Mouse (Mus musculus) gastrocnemius, adult 18-20 months (tissue): ENCODE results near the gene Tmem132b. TPM values are rescaled to one million over a fixed set of nuclear protein-coding genes. Genes with fewer than 3 reads are reported as not detected.

ENCODE experiments used
- DNase-seq: peaks from one replicate; pipeline ENCODE4 v3.0.0; 2021; ENCODE audit warnings: low spot score
- total RNA-seq, 2 experiments: library from RNA; stranded (reverse); gene quantifications; 2 replicates each; pipeline ENCODE4 v1.2.3; 2021

Gene Tmem132b
- total RNA-seq, 2 experiments from 2014 or later, result 1.7 to 5.7 TPM

- no peak for DNase-seq
These were observed 226.9 kb downstream of the Tmem132b start for GRCm38 (mm10) chr5:125758506-125758905.

GRCm38 (mm10) chr5:125766941-125767340 lies 235.4 kb downstream of the Tmem132b start:
- DNase-seq, result no peak

- DNase-seq, result no peak
These were observed 236.4 kb downstream of the Tmem132b start for GRCm38 (mm10) chr5:125767950-125768349.

GRCm38 (mm10) chr5:125772238-125772637 lies 240.7 kb downstream of the Tmem132b start:
- DNase-seq, result no peak

DNA sequence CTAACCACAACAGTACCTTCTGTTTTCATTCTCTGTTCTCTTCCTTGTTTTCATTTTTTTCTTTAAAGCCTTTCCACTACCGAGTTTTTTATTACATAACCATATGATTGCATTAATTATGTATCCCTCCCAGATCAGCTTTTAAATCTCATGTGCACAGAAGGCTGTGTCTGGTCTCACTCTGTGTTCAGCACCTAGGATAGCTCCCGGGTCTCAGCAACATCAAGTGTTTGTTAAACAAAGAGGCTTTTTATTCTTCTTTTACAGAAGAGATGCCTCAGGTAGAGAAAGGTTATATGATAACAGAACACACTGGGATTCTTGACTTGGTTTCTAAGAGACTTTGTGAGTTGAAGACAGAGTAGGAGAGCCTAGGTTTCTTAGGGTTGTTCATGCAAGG lies 241.2 kb downstream of the Tmem132b start:
- DNase-seq, result no peak

- DNase-seq, result no peak
These were observed 248.8 kb downstream of the Tmem132b start for GRCm38 (mm10) chr5:125780332-125780731.

- no peak for DNase-seq
These were observed 261.1 kb downstream of the Tmem132b start for GRCm38 (mm10) chr5:125792643-125793042.

GRCm38 (mm10) chr5:125794318-125794717 lies 262.7 kb downstream of the Tmem132b start:
- DNase-seq, result no peak

- DNase-seq, result no peak
These were observed 268.0 kb downstream of the Tmem132b start for GRCm38 (mm10) chr5:125799622-125800021.

- DNase-seq, result no peak
These were observed 268.5 kb downstream of the Tmem132b start for GRCm38 (mm10) chr5:125800025-125800424.

DNA sequence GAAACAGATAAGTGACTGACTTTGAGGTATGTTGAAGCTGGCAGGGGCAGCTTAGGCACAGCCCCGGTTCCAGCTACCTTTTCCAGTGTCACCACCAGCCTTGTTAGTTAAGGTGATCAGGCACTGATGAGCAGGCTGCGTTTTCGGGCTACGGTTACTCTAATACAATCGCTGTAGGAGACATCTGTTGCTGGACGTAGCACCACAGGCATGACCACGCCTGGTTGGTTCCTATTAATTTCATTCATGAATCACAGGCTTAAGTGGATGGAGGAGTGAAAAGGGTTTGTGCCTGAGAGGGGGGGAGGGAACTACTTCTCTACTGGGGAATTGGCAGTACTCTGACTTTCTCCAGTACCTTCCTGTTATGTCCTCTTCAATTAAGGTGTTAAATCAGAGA lies 271.2 kb downstream of the Tmem132b start:
- DNase-seq, result no peak

DNA sequence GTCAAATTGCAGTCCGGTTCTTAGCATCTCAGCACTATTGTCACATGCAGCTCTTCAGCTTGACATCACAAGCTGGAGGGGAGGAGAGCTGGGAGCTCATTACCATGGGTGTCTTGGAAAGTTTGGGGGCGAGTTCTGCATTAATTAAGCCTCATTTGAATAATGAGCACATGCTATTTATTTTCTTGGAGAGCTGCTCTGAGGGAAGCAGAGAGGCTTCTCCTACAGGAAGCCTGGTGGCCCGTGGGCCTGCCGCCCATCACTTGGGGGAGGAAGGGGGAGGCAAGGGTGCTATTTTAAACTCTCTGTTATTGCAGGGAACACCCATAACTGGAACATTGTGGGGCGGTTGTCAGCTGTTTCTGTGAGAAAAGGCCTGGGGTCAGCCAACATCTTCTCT lies 273.8 kb downstream of the Tmem132b start:
- no peak for DNase-seq

DNA sequence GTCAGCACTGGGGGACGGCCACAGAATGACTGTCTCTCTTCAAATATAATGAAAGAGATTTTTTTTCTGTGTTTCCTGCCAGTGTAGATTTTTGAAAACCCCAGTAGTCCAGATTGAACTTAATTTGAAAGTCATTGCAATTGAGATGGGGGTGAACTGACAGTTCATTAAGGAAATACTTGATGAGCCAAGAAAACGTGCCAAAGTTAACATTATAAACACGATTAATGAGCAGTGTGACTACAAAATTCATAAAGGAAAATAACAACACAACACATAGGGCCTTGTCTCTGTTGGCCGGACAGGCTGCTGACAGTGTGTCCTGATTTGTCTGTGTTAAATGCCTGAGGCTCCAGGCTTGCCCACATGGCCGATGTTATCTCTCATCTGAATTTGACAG lies 276.3 kb downstream of the Tmem132b start:
- DNase-seq, result no peak

- no peak for DNase-seq
These were observed 297.8 kb downstream of the Tmem132b start for GRCm38 (mm10) chr5:125829342-125829741.

GRCm38 (mm10) chr5:125835890-125836289 lies 304.3 kb downstream of the Tmem132b start:
- no peak for DNase-seq

GRCm38 (mm10) chr5:125836761-125837160 lies 305.2 kb downstream of the Tmem132b start:
- no peak for DNase-seq

Other genes with a start within 250 kb of the Tmem132b start
- gene Scarb1, start 190.7 kb upstream of the Tmem132b start, total RNA-seq, result 10 to 100 TPM; 10.0 to 11.0 TPM
- under 1 TPM in 1 of 2 experiments, not detected in 1; 0.24 TPM for gene Gm10382, start 142.5 kb upstream of the Tmem132b start, total RNA-seq
- 1,000 to 10,000 TPM; 1,764 to 2,031 TPM for gene Ubc, start 141.6 kb upstream of the Tmem132b start, total RNA-seq
- gene Dhx37, start 97.7 kb upstream of the Tmem132b start, total RNA-seq, result 1 to 10 TPM; 4.5 to 5.1 TPM
- 1 to 10 TPM; 2.6 to 3.2 TPM for gene Bri3bp, start 90.2 kb upstream of the Tmem132b start, total RNA-seq
- 1 to 10 TPM; 2.4 to 5.0 TPM for gene Aacs, start 56.0 kb upstream of the Tmem132b start, total RNA-seq